Mouse (Mus musculus): Measurements from ENCODE around the gene Taf4. TPM values are rescaled to one million over a fixed set of nuclear protein-coding genes. Genes with fewer than 3 reads are reported as not detected.

Taf4 gene
- polyA plus RNA-seq, 1 experiment from 2014 or later = 3.1 TPM

DNA sequence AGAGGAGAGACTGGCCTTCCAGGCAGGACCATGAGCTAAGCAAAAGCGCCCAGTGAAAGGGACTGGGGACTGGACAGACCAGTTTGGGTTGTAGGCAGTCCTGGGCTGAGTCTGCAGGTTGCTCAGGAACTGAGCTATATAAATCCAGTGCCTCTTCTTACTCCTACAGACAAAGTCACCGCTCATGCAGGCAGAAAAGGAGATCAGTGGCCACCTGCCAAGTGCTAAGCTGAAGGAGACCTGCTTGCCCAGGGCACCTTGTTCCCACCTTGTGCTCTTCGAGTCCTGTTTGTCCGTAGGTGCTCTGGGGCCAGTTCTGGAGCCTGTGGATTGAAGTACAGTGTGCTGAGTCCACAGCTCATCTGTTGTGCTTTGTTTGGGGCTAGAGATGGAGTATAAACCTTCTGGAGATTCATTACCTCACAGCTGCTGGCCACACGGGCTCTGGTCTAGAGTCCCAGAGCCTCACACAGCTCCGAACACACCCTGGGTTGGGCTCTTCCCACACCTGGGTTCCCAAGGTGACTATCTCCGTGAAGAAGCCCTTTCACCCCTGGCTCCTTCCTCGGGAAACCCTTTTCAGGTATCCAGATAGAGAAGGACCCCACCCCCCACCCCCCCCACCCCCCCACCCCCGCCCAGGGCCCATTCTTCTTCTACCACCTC lies 30.0 kb upstream of the Taf4 start:
- H3K4me2 ChIP-seq (replicated peaks) = peak overlapping the region; percentile 31; the same call in 1 of the 2 replicates
- no peak overlapping the region for H3K27ac ChIP-seq
- peak; percentile 82 for ATAC-seq
- no peaks in the 10 kb centered on the region for H3K27me3 ChIP-seq (replicated peaks)
- H3K4me3 ChIP-seq (replicated peaks) = no peak overlapping the region
- H3K36me3 ChIP-seq = no peaks in the 10 kb centered on the region
- no peaks in the 10 kb centered on the region for H3K9me3 ChIP-seq
- 36% methylated on average over 9 of the region's 9 CpGs for WGBS
- peaks cover 4% of the 10 kb centered on the region; the same call in 1 of the 2 replicates for H3K4me1 ChIP-seq (replicated peaks)
- H3K9ac ChIP-seq = no peak overlapping the region

DNA sequence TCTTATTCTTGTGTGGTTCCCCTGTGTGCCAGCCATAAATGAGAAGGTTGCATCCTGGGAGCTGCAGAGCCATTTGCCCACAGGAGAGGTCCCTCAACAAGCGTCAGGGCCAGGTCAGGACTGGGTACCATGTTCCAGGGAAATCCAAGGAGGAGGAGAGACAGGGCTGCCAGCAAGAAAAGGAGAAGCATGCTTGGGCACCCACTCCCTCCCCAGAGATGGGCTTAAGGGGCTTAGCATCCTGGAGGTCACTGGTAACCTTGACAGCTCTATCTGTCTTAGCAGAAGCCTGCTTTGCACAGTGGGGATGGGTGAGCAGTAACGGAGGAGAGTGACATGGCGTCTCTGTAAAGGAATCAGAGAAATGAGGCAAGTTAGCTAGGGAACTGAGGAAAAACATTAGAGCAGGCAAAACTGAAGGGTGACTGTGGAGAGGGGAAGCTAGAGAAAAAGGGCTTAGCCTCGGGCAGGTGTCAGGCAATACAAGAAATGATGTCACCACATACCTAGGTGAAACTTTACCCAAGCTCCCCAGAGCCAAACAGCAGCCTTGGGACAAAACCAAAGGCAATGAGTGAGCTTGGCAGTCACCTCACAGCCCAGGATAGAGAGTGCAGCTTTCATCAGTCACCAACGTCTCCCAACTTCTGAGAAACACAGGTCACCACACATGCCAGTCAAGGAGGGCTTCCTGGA lies 29.4 kb upstream of the Taf4 start:
- ATAC-seq = peak; percentile 28; the same call in 1 of the 2 replicates
- no peaks in the 10 kb centered on the region for H3K9me3 ChIP-seq
- H3K4me1 ChIP-seq (replicated peaks) = peaks cover 4% of the 10 kb centered on the region; the same call in 1 of the 2 replicates
- 0 out of 2 replicates have a peak overlapping the region, but pooled peaks have one; percentile 31 for H3K4me2 ChIP-seq (replicated peaks)
- no peak overlapping the region for H3K4me3 ChIP-seq (replicated peaks)
- H3K9ac ChIP-seq = no peak overlapping the region
- H3K27me3 ChIP-seq (replicated peaks) = no peaks in the 10 kb centered on the region
- no peaks in the 10 kb centered on the region for H3K36me3 ChIP-seq
- no peak overlapping the region for H3K27ac ChIP-seq
- 51% methylated on average over 5 of the region's 5 CpGs for WGBS

DNA sequence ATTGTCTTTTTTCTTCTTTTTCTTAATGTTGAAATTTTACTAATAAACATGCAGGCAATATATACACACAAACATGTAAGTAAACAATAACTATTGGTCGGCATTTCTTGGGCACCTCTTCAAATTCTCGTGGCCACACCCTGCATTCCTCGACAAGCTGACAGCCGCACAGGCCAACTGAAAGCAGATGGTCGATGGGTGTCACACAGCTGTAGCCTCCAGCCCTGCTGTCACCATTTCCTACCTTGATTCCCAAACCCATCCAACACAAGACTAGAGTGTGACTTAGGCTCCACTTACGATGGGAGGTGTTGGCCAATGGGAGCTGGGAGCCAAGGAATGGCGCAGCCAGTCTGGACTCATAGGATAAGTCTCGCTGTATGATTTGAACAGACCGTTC lies 25.2 kb upstream of the Taf4 start:
- no peak for ATAC-seq
- Histone ChIP-seq H3K9ac (no peak overlapping the region), H3K4me2 (replicated peaks) (no peak overlapping the region), H3K36me3 (no peaks in the 10 kb centered on the region), H3K9me3 (no peaks in the 10 kb centered on the region), H3K4me3 (replicated peaks) (no peak overlapping the region), H3K27me3 (replicated peaks) (no peaks in the 10 kb centered on the region), H3K4me1 (replicated peaks) (peaks cover 4% of the 10 kb centered on the region; the same call in 1 of the 2 replicates), H3K27ac (no peak overlapping the region)
- WGBS = 81% methylated on average over 9 of the region's 9 CpGs

DNA sequence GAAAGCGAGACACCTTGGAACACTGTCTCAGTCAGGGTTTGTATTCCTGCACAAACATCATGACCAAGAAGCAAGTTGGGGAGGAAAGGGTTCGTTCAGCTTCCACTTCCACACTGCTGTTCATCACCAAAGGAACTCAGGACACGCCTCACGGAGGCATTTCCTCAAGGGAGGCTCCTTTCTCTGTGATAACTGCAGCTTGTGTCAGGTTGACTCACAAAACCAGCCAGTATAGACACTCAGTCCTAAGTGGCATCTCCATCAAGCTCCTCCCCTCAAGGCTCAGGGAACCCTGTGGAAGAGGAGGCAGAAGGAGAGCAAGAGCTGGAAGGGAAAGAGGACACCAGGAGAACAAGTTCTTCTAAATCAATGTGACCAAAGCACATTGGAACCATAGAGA lies 22.0 kb upstream of the Taf4 start:
- Histone ChIP-seq H3K36me3 (no peaks in the 10 kb centered on the region), H3K4me2 (replicated peaks) (no peak overlapping the region), H3K27me3 (replicated peaks) (no peaks in the 10 kb centered on the region), H3K9ac (no peak overlapping the region), H3K9me3 (no peaks in the 10 kb centered on the region), H3K4me3 (replicated peaks) (no peak overlapping the region), H3K27ac (no peak overlapping the region), H3K4me1 (replicated peaks) (no peaks in the 10 kb centered on the region)
- ATAC-seq = no peak
- 47% methylated on average over 4 of the region's 4 CpGs for WGBS

DNA sequence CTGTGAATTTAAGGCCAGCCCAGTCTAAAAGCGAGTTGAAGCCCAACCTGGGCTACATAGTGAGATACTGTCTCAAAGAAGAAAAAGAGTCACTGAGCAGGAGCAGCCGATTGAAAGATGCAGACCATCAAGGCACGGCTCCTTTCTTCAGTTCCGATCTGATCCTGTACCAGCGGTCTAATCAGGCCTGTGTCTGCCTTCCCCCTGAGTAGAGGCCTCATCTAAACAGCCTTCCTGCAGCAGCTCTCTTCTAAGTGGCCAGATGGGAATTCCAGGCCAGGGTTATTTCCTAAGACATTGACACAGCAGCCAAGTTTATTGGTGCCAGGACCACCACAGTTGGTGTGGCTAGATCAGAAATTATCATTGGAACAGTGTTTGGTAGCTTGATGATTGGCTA lies 16.6 kb upstream of the Taf4 start:
- Histone ChIP-seq H3K36me3 (no peaks in the 10 kb centered on the region), H3K9me3 (no peaks in the 10 kb centered on the region), H3K4me1 (replicated peaks) (no peaks in the 10 kb centered on the region), H3K9ac (no peak overlapping the region), H3K4me2 (replicated peaks) (no peak overlapping the region), H3K27ac (no peak overlapping the region), H3K4me3 (replicated peaks) (no peak overlapping the region), H3K27me3 (replicated peaks) (no peaks in the 10 kb centered on the region)
- ATAC-seq = no peak
- WGBS = 80% methylated on average over 5 of the region's 5 CpGs

DNA sequence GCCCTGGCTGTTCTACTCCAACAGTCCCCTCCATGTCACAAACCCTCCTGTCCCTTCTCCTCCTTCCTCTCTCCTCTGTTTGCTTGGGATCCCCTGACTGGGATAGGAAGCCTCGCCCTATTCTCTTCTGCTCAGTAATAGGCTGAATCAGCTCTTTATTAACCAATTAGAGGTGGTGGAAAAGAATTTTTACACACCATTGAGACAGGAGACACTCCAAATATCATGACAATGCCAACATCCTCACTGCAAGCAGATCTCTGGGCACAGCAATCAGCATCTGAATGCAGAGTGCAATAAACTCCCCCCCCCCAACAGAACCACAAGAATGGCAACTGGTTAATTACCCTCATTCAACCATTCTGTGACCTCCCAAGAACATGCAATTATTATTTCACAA lies 12.7 kb upstream of the Taf4 start:
- H3K36me3 ChIP-seq = no peaks in the 10 kb centered on the region
- H3K27ac ChIP-seq = no peak overlapping the region
- no peaks in the 10 kb centered on the region for H3K27me3 ChIP-seq (replicated peaks)
- no peaks in the 10 kb centered on the region for H3K4me1 ChIP-seq (replicated peaks)
- no peak overlapping the region for H3K9ac ChIP-seq
- no peak overlapping the region for H3K4me3 ChIP-seq (replicated peaks)
- H3K9me3 ChIP-seq = no peaks in the 10 kb centered on the region
- WGBS = 61% methylated on average over 1 of the region's 1 CpGs
- no peak for ATAC-seq
- no peak overlapping the region for H3K4me2 ChIP-seq (replicated peaks)

DNA sequence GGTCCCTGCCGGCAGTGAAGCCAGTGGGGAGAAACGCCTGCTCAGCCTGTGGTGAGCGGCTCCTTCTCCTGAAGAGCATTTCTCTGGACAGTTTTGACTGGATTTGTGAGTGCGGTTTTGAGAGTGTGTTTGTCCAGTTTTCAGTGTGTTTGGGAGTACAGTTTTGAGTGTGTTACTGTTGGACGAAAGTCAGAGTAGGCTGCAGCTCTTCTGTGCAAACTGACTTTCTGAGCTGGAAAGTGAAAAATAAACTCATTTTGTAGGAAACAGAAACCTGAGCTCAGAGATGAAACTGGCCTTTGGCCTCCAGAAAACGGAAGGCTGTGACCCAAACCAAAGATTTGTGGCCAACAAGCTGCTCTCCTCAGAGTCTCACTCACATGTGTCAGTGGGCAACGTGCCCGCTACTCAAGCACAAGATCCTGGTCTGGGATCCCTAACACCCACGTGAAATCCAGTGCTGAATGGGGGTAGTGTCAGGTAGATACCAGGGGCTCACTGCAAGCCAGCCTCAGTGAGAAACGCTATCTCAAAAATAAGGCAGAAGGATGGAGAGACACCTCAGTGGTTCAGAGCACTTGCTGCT lies 10.1 kb upstream of the Taf4 start:
- no peaks in the 10 kb centered on the region for H3K36me3 ChIP-seq
- no peaks in the 10 kb centered on the region for H3K27me3 ChIP-seq (replicated peaks)
- no peak overlapping the region for H3K9ac ChIP-seq
- no peaks in the 10 kb centered on the region for H3K4me1 ChIP-seq (replicated peaks)
- WGBS = 71% methylated on average over 10 of the region's 10 CpGs
- no peak overlapping the region for H3K4me2 ChIP-seq (replicated peaks)
- H3K27ac ChIP-seq = no peak overlapping the region
- no peak for ATAC-seq
- no peak overlapping the region for H3K4me3 ChIP-seq (replicated peaks)
- no peaks in the 10 kb centered on the region for H3K9me3 ChIP-seq

DNA sequence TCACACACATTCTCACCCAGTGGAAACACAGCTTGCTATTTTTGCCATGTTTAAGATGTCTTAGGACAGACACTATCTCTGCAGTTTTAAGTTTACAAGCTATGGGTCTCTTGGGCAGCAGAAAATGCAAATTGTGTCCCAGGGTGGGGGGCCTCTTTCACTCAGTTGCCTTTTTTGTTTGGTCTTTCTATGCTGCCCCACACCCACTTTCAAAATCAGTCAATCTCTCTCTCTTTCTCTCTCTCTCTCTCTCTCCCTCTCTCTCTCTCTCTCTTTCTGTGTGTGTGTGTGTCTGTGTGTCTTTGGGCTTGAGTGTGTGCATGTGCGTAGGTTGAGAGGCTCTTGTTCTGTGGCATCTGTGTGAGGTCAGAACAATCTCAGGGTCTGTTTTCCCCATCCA lies 9.2 kb upstream of the Taf4 start:
- H3K9ac ChIP-seq = no peak overlapping the region
- H3K4me1 ChIP-seq (replicated peaks) = no peaks in the 10 kb centered on the region
- H3K4me2 ChIP-seq (replicated peaks) = no peak overlapping the region
- 92% methylated on average over 1 of the region's 1 CpGs for WGBS
- no peak for ATAC-seq
- H3K27me3 ChIP-seq (replicated peaks) = no peaks in the 10 kb centered on the region
- no peaks in the 10 kb centered on the region for H3K9me3 ChIP-seq
- no peaks in the 10 kb centered on the region for H3K36me3 ChIP-seq
- H3K27ac ChIP-seq = no peak overlapping the region
- no peak overlapping the region for H3K4me3 ChIP-seq (replicated peaks)

DNA sequence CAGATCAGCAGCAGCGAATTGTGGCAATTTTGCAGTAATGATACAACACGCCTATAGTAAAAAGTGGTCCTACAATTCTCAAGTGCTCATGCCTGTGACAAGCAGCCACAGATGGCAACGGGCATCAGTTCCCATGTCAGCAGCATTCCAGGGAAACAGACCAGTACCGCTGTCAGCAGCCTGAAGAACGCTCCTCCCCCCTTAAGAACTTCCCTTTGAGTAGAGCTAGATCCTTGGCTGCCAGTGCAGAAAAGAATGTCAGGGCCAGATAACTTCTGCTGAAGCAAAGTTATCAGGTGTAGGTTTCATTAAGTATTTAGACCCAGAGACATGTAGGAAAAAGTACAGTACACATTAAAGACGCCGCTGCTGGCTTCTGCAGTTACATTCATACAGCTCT lies 8.4 kb upstream of the Taf4 start:
- Histone ChIP-seq H3K9ac (no peak overlapping the region), H3K36me3 (no peaks in the 10 kb centered on the region), H3K4me1 (replicated peaks) (no peaks in the 10 kb centered on the region), H3K27me3 (replicated peaks) (no peaks in the 10 kb centered on the region), H3K4me2 (replicated peaks) (no peak overlapping the region), H3K9me3 (no peaks in the 10 kb centered on the region), H3K27ac (no peak overlapping the region), H3K4me3 (replicated peaks) (no peak overlapping the region)
- no peak for ATAC-seq
- 43% methylated on average over 7 of the region's 7 CpGs for WGBS

DNA sequence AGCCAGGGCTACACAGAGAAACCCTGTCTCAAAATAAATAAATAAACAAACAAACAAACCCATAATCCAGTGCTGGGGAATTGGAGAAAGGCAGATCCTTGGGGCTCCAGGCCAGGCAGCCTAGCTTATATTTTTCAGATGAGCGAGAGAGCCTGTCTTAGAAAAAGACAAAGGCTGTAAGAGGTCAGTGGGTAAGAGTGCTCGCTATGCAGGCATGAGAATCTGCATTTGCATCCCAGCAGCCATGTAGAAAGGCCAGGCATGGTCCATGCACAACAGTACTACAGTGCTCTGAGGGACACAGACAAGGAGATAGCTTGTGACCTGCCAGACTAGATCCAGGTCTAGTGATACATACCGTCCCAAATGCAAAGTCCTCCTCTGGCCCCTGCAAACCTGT lies 6.3 kb upstream of the Taf4 start:
- no peaks in the 10 kb centered on the region for H3K4me1 ChIP-seq (replicated peaks)
- WGBS = 91% methylated on average over 3 of the region's 3 CpGs

DNA sequence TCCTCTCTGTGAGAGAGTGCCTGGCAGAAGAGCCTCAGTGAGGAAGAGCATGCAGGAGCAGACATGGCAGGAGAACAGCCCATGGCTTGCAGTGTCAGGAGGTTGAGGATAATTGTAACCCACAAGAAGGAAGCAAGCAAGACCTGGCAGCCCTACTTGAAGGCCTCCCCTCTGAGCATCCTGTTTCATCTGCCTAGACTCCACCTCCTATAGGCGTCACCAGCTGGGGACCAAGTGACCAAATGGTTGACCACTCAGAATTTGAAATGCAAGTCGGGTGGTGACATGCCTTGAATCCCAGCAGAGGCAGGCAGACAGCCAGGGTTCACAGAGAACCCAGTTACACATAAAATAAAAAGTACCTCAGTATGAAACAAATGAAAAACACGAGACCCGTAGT lies 4.2 kb upstream of the Taf4 start:
- Histone ChIP-seq H3K4me3 (replicated peaks) (no peak overlapping the region), H3K9ac (no peak overlapping the region), H3K36me3 (no peaks in the 10 kb centered on the region), H3K27ac (no peak overlapping the region), H3K4me2 (replicated peaks) (no peak overlapping the region), H3K27me3 (replicated peaks) (no peaks in the 10 kb centered on the region), H3K9me3 (no peaks in the 10 kb centered on the region), H3K4me1 (replicated peaks) (peaks cover 3% of the 10 kb centered on the region; the same call in 1 of the 2 replicates)
- ATAC-seq = no peak
- WGBS = 45% methylated on average over 4 of the region's 4 CpGs

More for the DNA sequence above, 6.3 kb upstream of the Taf4 start:
- no peak overlapping the region for H3K4me3 ChIP-seq (replicated peaks)
- H3K27ac ChIP-seq = no peak overlapping the region
- H3K36me3 ChIP-seq = no peaks in the 10 kb centered on the region
- no peak overlapping the region for H3K4me2 ChIP-seq (replicated peaks)
- ATAC-seq = no peak
- no peaks in the 10 kb centered on the region for H3K9me3 ChIP-seq
- H3K27me3 ChIP-seq (replicated peaks) = no peaks in the 10 kb centered on the region
- no peak overlapping the region for H3K9ac ChIP-seq

DNA sequence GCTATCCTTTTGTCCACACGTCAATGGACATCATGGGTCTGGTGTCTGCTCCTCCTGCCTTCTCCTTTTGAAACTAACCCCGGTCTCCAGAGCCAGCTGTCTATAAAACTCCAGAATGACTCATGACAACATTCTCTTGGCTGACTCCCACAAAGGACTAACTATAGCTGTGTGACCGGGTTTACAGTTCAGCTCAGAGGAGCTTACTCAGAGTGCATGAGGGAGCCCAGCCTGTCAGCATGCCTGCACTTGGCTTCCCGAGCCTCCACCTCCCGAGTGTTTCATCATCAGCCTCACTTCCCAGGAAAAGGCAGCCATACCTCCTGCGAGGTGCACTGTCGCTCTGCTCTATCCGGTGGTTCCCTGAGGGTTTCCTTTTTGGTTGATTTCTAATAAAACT lies 3.4 kb upstream of the Taf4 start:
- H3K9me3 ChIP-seq = no peaks in the 10 kb centered on the region
- H3K27ac ChIP-seq = no peak overlapping the region
- ATAC-seq = no peak
- H3K4me1 ChIP-seq (replicated peaks) = peaks cover 7% of the 10 kb centered on the region
- H3K9ac ChIP-seq = no peak overlapping the region
- H3K4me3 ChIP-seq (replicated peaks) = no peak overlapping the region
- WGBS = 65% methylated on average over 8 of the region's 8 CpGs
- H3K27me3 ChIP-seq (replicated peaks) = no peaks in the 10 kb centered on the region
- H3K4me2 ChIP-seq (replicated peaks) = no peak overlapping the region
- H3K36me3 ChIP-seq = no peaks in the 10 kb centered on the region

DNA sequence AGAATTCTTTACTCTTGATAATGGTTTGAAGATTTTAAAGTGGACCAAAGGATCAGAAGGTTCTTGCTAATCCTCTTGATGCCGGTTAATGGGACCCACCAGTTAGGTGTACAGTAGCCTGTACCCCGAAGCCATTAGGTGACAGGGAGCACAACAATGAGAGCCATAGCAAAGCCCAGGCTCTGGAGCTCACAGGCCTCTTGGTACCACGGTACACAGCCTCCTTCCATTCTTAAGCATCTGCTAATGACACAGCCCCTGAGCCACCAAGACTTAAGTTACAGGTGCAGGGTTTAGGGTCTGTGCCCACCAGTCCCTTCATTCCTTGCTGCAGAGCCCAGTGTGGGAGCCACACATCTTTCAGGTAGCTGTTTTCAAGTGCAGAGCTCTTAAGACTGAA lies 1.8 kb upstream of the Taf4 start:
- H3K9me3 ChIP-seq = no peaks in the 10 kb centered on the region
- WGBS = 84% methylated on average over 3 of the region's 3 CpGs

More for the DNA sequence above, 1.8 kb upstream of the Taf4 start:
- no peak overlapping the region for H3K4me2 ChIP-seq (replicated peaks)
- H3K9ac ChIP-seq = no peak overlapping the region
- no peak for ATAC-seq
- H3K4me1 ChIP-seq (replicated peaks) = peaks cover 20% of the 10 kb centered on the region
- no peaks in the 10 kb centered on the region for H3K27me3 ChIP-seq (replicated peaks)
- H3K27ac ChIP-seq = no peak overlapping the region
- H3K4me3 ChIP-seq (replicated peaks) = no peak overlapping the region
- H3K36me3 ChIP-seq = no peaks in the 10 kb centered on the region
